Mouse (Mus musculus) myocyte (in vitro differentiated cells): ENCODE data around the gene Nphs1.

Experiments
- E2F4 ChIP-seq: IDR thresholded peaks from one replicate; pipeline ENCODE4 v1.6.1; 2011; ENCODE audit warnings: mild to moderate bottlenecking, control low read depth, moderate library complexity; ENCODE audit not compliant: insufficient read depth
- MYOG ChIP-seq, 3 experiments: IDR thresholded peaks; one replicate each; pipeline ENCODE4 v1.6.1; 2011; ENCODE audit warnings: control low read depth in 2 of 3, low read depth in 2 of 3, mild to moderate bottlenecking in 2 of 3; ENCODE audit not compliant: insufficient read length in 2 of 3, control insufficient read depth in 1 of 3, insufficient read depth in 1 of 3
- POLR2A ChIP-seq: IDR thresholded peaks from one replicate; pipeline ENCODE4 v1.6.1; 2011; ENCODE audit warnings: low read depth, mild to moderate bottlenecking, control low read depth, moderate library complexity; ENCODE audit not compliant: insufficient read length

GRCm38 (mm10) chr7:30423071-30423641 is 35.0 kb upstream of the Nphs1 start:
- TF ChIP-seq POLR2A (no peak), E2F4 (no peak), MYOG (IDR thresholded peaks at IDR 0.05; ENCODE audit: control insufficient read depth in 1 of 3, insufficient read depth in 1 of 3, insufficient read length in 2 of 3, low read depth in 2 of 3) (no peak)
